Mouse (Mus musculus): Measurements from ENCODE around the gene Grm1. TPM values are rescaled to one million over a fixed set of nuclear protein-coding genes. Genes with fewer than 3 reads are reported as not detected.

The Grm1 gene
- polyA plus RNA-seq, 1 experiment from 2014 or later, result 0.03 TPM

GRCm38 (mm10) chr10:10866278-10866677, 215.9 kb downstream of the Grm1 start:
- WGBS, result 83% methylated on average over 2 of the region's 2 CpGs
- H3K4me2 ChIP-seq (replicated peaks), result no peak overlapping the region

DNA sequence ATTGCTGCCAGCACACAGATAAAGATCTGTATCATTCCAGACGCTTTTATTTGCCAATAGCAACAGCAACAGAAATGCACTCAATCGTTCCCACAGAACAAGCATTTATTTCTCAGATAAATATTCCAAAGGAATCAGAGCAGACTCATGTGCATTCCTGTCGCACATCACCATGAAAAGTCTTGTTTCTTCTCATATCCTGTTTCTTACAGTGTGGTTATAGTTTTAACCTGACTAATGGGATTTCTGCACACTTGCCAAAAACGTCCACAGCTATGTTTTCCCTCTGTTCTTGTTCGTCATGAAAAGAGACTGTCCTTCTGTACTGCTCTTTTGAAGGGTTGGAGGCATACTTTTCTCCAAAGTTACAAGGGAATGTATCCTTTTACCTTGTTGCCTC, 217.4 kb downstream of the Grm1 start:
- H3K36me3 ChIP-seq, result no peaks in the 10 kb centered on the region
- no peak for ATAC-seq (ENCODE audit: low FRiP score, low read depth)
- H3K27ac ChIP-seq, result no peak overlapping the region
- no peak overlapping the region for H3K4me2 ChIP-seq (replicated peaks)
- WGBS, result 50% methylated on average over 5 of the region's 5 CpGs
- no peak overlapping the region for H3K4me3 ChIP-seq
- no peak overlapping the region for H3K9ac ChIP-seq
- H3K27me3 ChIP-seq, result no peaks in the 10 kb centered on the region
- no peaks in the 10 kb centered on the region for H3K4me1 ChIP-seq
- H3K9me3 ChIP-seq, result no peaks in the 10 kb centered on the region

More at GRCm38 (mm10) chr10:10866278-10866677, 215.9 kb downstream of the Grm1 start:
- no peak for ATAC-seq (ENCODE audit: low FRiP score, low read depth)
- Histone ChIP-seq H3K27ac (no peak overlapping the region), H3K9ac (no peak overlapping the region), H3K4me1 (no peaks in the 10 kb centered on the region), H3K36me3 (no peaks in the 10 kb centered on the region), H3K4me3 (no peak overlapping the region), H3K9me3 (no peaks in the 10 kb centered on the region), H3K27me3 (no peaks in the 10 kb centered on the region)

DNA sequence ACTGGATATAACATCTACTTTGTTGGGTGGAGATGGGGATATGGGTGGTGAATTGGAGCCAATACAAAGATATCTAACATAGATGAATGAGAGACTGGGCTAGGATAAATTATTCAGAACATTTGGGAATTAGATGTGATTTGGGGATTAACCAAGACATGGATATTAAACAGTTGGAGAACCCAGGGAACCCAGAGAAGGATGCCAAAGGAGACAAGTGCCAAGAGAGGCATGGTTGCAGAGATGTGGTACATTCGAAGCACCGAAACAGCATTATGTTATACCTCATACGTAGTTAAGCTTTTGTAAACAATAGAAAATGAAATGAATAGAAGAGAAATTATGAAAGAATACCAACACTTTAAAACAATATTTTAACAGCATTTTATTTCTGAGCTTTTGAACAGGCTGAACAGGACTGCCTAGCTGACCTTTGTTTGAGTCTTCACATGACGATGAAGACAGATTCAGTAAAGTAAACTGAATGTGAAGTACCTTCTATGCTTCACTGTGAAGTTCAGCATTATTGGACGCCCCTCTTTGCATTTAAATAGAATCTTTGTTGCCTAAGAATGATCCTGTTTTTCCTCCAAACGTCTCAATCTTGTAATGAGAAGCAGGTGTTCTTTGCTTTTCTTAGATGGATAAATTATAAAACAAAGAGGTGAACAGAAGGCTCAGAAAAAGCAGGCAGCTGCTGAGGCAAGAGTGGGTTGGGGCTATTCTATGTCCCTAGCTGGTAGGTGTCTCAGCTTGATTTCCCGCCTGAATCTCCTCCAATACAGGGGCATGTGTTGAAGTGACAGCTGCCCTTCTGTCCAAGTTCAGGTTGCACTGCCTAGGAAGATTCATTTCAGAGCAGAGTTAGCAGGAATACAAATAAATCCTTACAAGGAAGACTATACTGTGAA, 234.5 kb downstream of the Grm1 start:
- Histone ChIP-seq H3K27ac (no peak overlapping the region), H3K27me3 (no peaks in the 10 kb centered on the region), H3K4me2 (replicated peaks) (no peak overlapping the region), H3K36me3 (no peaks in the 10 kb centered on the region), H3K4me1 (peaks cover 4% of the 10 kb centered on the region; the same call in 1 of the 2 replicates), H3K4me3 (no peak overlapping the region), H3K9ac (no peak overlapping the region), H3K9me3 (no peaks in the 10 kb centered on the region)
- WGBS, result 67% methylated on average over 7 of the region's 7 CpGs
- ATAC-seq (ENCODE audit: low FRiP score, low read depth), result no peak

DNA sequence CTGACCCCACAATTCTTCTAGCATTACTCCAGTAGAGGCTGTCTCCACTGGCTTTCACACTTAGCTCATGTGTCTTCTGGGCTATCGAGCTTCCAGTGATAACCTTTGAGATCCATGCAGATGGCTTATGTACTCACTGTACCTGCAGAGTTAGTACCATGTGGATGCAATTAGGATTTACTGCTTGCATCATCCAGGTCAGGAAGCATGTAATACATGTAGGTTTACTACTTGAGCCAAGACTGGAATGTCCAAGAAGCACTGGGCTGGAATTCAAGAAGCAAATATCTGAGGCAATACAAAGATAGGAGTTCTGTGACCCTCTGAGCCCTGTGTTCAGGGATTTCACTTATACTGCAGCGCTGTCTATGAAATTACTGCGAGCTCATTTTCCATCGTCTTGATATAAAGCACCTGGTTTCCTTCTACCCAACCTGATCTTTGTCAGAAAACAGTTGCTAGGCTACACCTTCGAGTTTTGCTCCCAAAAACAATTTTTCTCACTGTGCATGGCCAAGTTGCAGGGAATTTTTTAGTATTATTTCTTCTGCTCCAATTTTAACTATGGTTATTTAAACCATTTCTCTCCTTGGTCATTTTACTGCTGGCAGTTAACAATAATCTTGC, 237.0 kb downstream of the Grm1 start:
- Histone ChIP-seq H3K36me3 (no peaks in the 10 kb centered on the region), H3K27ac (no peak overlapping the region), H3K27me3 (no peaks in the 10 kb centered on the region), H3K9ac (no peak overlapping the region), H3K4me1 (peaks cover 4% of the 10 kb centered on the region; the same call in 1 of the 2 replicates), H3K4me3 (no peak overlapping the region), H3K4me2 (replicated peaks) (no peak overlapping the region), H3K9me3 (no peaks in the 10 kb centered on the region)
- peak; percentile 28; the same call in 1 of the 2 replicates for ATAC-seq (ENCODE audit: low FRiP score, low read depth)
- 59% methylated on average over 5 of the region's 5 CpGs for WGBS

DNA sequence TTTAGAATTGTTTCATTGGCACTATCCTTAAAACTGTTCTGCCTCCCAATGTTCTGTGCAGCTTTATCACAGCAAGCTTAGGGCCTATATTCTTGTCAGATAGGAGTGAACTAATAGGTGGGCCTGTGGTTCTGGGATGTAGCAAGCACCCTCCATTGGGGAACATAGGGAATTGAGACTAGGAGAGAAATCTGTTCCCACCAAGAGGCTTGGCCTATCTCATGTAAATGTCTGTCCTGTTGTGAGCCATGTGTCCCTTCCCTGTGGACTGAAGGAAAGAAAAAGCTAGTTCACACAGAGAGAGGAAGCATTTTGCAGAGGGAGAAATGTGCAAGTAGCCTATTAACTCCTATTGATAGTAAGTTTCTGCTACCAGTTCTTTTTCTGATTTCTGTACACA, 246.8 kb downstream of the Grm1 start:
- Histone ChIP-seq H3K27ac (no peak overlapping the region), H3K27me3 (no peaks in the 10 kb centered on the region), H3K4me1 (no peaks in the 10 kb centered on the region), H3K4me2 (replicated peaks) (no peak overlapping the region), H3K4me3 (no peak overlapping the region), H3K36me3 (no peaks in the 10 kb centered on the region), H3K9me3 (no peaks in the 10 kb centered on the region), H3K9ac (no peak overlapping the region)
- no peak for ATAC-seq (ENCODE audit: low FRiP score, low read depth)

- H3K4me2 ChIP-seq (replicated peaks), result no peak overlapping the region
- H3K27me3 ChIP-seq, result no peaks in the 10 kb centered on the region
- ATAC-seq (ENCODE audit: low FRiP score, low read depth), result no peak
- H3K9ac ChIP-seq, result no peak overlapping the region
- no peaks in the 10 kb centered on the region for H3K36me3 ChIP-seq
- no peaks in the 10 kb centered on the region for H3K4me1 ChIP-seq
- 77% methylated on average over 3 of the region's 3 CpGs for WGBS
- H3K27ac ChIP-seq, result no peak overlapping the region
- H3K9me3 ChIP-seq, result no peaks in the 10 kb centered on the region
- H3K4me3 ChIP-seq, result no peak overlapping the region
These were observed 247.3 kb downstream of the Grm1 start for GRCm38 (mm10) chr10:10834828-10835227.

GRCm38 (mm10) chr10:10831141-10831540, 251.0 kb downstream of the Grm1 start:
- ATAC-seq (ENCODE audit: low FRiP score, low read depth), result no peak
- H3K9ac ChIP-seq, result no peak overlapping the region
- 88% methylated on average over 1 of the region's 1 CpGs for WGBS

GRCm38 (mm10) chr10:10827308-10827707, 254.8 kb downstream of the Grm1 start:
- no peak overlapping the region for H3K4me2 ChIP-seq (replicated peaks)
- no peaks in the 10 kb centered on the region for H3K27me3 ChIP-seq
- no peaks in the 10 kb centered on the region for H3K4me1 ChIP-seq
- no peak overlapping the region for H3K4me3 ChIP-seq
- H3K9ac ChIP-seq, result no peak overlapping the region
- 65% methylated on average over 1 of the region's 1 CpGs for WGBS
- no peaks in the 10 kb centered on the region for H3K9me3 ChIP-seq
- no peaks in the 10 kb centered on the region for H3K36me3 ChIP-seq
- ATAC-seq (ENCODE audit: low FRiP score, low read depth), result no peak
- no peak overlapping the region for H3K27ac ChIP-seq

More at GRCm38 (mm10) chr10:10831141-10831540, 251.0 kb downstream of the Grm1 start:
- no peak overlapping the region for H3K4me2 ChIP-seq (replicated peaks)
- H3K27me3 ChIP-seq, result no peaks in the 10 kb centered on the region
- H3K36me3 ChIP-seq, result no peaks in the 10 kb centered on the region
- no peaks in the 10 kb centered on the region for H3K9me3 ChIP-seq
- H3K27ac ChIP-seq, result no peak overlapping the region
- no peaks in the 10 kb centered on the region for H3K4me1 ChIP-seq
- no peak overlapping the region for H3K4me3 ChIP-seq

- ATAC-seq (ENCODE audit: low FRiP score, low read depth), result no peak
- 86% methylated on average over 2 of the region's 2 CpGs for WGBS
These were observed 264.1 kb downstream of the Grm1 start for GRCm38 (mm10) chr10:10818061-10818460.

DNA sequence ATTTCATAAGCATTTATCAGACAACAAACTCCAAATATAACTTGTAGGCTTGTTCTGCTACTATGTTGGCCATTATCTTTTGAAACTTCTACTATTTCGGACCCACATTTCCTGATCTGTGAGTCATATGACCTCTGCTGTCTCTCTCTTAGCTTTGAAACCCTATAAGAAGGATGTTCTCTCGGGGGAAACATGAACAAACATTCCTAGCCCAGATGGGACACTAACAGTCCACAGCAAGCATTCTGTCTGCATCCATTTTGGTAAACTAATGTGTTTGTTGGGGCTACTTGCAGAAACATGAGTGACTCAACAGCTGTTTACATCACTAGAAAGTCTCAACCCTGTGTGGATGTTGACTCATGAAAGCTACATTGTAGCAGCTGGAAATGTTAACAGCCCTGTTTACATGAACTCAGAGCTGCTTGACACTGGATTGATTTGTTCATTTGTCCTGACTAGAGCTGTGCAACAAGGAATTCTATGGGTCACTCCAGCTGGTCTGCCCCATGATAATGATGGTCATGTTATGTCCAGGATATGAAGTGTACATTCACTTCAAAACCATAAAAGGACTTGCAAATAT, 267.4 kb downstream of the Grm1 start:
- H3K9ac ChIP-seq, result no peak overlapping the region
- 67% methylated on average over 2 of the region's 2 CpGs for WGBS
- no peak for ATAC-seq (ENCODE audit: low FRiP score, low read depth)
- H3K36me3 ChIP-seq, result no peaks in the 10 kb centered on the region
- H3K27me3 ChIP-seq, result no peaks in the 10 kb centered on the region
- H3K4me1 ChIP-seq, result no peaks in the 10 kb centered on the region
- no peak overlapping the region for H3K4me2 ChIP-seq (replicated peaks)
- no peak overlapping the region for H3K4me3 ChIP-seq
- no peaks in the 10 kb centered on the region for H3K9me3 ChIP-seq
- H3K27ac ChIP-seq, result no peak overlapping the region

More at GRCm38 (mm10) chr10:10818061-10818460, 264.1 kb downstream of the Grm1 start:
- no peak overlapping the region for H3K27ac ChIP-seq
- no peak overlapping the region for H3K9ac ChIP-seq
- H3K36me3 ChIP-seq, result no peaks in the 10 kb centered on the region
- no peaks in the 10 kb centered on the region for H3K27me3 ChIP-seq
- no peaks in the 10 kb centered on the region for H3K9me3 ChIP-seq
- H3K4me3 ChIP-seq, result no peak overlapping the region
- no peaks in the 10 kb centered on the region for H3K4me1 ChIP-seq
- H3K4me2 ChIP-seq (replicated peaks), result no peak overlapping the region

GRCm38 (mm10) chr10:10812750-10813711, 269.1 kb downstream of the Grm1 start:
- WGBS, result 64% methylated on average over 5 of the region's 5 CpGs
- no peak overlapping the region for H3K9ac ChIP-seq
- H3K27me3 ChIP-seq, result no peaks in the 10 kb centered on the region
- H3K4me3 ChIP-seq, result no peak overlapping the region
- 0 out of 2 replicates have a peak, but pooled peaks have one; percentile 28 for ATAC-seq (ENCODE audit: low FRiP score, low read depth)
- no peaks in the 10 kb centered on the region for H3K9me3 ChIP-seq
- no peaks in the 10 kb centered on the region for H3K4me1 ChIP-seq
- no peak overlapping the region for H3K27ac ChIP-seq
- H3K4me2 ChIP-seq (replicated peaks), result no peak overlapping the region
- H3K36me3 ChIP-seq, result no peaks in the 10 kb centered on the region

Measured in limb, embryonic 13.5 days (tissue).